Mouse (Mus musculus): ENCODE data around the gene Denr.

Gene Denr

DNA sequence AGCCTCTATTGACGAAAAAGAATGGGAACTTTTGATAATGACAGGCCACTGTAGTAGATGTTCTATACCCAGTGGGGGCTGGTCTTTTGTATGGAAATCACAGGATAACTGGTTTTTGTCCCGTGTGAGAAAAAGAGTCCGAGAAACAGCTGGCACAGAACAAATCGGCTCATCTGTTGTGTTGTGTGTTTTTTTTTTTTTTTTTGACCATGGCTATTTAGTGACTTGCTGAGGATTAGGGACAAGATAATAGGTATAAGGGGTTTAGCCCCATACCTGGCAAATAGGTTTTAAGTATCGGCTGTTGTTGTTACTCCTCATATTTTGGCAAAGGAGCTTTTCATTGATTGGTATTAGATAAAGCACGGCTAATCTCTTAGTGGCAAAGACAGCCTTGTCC lies 65.5 kb downstream of the Denr start:
- DNase-seq (ENCODE audit: low read depth) = no peak

DNA sequence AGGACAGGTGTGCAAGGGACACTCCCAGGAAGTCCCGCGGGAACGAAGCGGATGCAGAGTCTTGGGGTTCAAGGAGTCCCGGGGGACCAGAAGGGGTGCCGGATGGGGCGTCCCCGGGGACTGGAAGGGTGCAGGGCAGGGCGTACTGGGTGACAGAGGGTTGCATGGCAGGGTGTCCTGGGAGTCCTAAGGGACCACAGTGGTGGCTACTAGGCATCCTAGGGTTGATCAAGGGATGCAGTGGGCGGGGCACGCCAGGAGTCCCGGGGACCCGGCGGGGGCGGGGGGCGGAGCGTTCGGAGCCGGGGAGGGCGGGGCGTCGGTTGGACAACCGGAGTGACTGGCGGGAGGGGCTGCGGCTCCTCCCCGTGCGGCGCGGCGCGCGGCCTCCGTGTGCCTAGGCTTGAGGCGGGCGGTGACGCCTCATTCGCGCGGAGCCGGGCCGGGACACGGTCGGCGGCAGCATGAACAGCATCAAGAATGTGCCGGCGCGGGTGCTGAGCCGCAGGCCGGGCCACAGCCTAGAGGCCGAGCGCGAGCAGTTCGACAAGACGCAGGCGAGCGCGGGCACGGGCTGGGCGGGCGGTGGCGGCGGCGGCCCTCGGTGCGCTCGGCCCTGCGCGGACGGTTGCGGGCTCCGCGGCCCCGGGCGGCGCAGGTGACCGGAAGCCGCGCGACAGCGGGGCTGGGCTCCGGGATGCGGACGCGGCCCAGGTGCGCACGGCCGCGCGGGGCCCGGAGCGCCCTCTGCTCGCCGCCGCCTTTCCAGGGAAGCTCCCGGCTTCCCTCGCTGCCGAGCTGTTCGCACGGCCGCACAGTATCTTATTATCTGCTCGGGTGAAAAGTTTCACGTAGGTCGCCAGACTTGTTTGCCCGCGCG lies 66.6 kb downstream of the Denr start, which contains the start of gene Hip1r:
Hip1r (plus strand) TSS at position 330 of the 880 bp plus-strand sequence.
- DNase-seq (ENCODE audit: low read depth) = peak; percentile 75

DNA sequence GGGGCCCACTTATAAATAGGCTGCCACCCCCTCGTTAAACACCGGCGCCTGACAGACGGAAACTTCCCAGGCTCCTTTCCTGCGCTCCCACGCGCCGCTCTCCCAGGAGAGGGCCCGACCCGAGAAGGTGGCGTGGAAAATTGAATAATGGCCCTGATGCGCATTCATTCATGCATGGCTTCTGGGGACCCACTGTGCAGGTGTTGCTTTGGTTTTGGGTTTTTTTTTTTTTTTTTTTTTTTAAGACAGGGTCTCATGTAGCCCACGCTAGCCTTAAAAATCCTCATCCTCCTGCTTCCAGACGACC lies 67.2 kb downstream of the Denr start:
- no peak for DNase-seq (ENCODE audit: low read depth)

DNA sequence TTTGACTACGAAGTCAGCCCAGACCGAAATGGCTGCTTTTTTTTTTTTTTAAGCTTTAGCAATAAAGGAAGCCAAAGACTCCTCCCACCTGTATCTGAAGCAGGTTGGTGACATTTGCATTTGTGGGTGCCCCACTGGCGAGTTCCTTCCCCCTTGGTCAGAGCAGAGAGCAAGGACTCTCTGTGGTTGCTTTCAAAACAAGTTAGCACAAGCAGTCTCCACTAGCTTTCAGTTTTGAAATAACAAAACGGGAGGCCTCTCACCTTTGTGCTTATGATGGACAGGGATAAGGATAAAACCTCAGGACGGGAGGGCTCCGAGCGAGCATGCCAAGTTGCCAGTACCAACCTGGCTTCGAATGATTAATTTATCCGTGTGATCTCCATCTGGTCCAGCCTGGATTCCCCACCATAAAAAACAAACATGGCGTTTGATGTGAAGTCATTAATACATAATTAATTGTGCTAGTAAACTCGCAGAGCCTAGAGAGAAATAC lies 67.7 kb downstream of the Denr start:
- no peak for DNase-seq (ENCODE audit: low read depth)

DNA sequence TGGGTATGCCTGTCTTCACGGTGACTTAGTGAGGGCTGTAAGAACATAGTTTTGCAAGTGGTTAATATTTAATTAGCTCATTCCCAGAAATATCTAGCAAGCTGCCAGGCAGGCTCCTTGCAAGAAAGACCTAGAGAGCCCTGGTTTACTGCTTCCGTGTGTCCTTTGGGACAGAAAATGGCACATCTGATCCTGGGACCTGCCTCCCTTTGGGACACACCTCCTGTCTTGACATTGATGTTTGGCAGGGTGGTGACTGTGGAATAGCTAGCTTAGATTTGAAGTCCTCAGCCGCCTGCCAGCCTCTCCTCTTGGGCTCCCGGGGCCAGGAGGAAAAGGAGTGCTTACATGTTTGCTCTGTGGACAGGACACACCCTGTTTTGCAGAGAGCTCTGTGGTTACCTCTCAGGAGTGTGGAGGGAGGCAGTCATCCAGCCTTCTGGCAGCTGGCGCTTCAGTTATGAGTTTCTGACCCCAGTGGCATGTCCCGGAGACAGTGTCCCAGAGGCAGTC lies 68.7 kb downstream of the Denr start:
- no peak for DNase-seq (ENCODE audit: low read depth)

DNA sequence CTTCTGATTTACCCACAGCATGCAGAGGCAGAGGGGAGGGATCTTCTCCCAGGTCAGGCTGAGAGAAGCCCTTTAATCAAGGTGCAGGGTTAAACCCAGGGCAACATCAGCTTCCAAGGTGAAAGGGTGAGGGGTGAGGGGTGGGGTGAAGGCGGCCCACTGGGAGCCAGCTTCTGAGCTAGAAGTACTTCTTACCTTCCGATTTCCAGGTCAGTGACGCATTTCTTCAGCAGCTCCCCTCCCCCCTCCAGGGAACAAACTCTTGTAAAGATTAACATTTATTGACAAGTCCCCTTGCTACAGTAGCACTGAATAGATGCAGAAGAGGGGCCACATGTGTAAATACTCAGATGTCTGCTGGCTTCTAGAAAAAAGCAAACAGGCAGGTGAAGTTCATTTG lies 70.3 kb downstream of the Denr start:
- no peak for DNase-seq (ENCODE audit: low read depth)

DNA sequence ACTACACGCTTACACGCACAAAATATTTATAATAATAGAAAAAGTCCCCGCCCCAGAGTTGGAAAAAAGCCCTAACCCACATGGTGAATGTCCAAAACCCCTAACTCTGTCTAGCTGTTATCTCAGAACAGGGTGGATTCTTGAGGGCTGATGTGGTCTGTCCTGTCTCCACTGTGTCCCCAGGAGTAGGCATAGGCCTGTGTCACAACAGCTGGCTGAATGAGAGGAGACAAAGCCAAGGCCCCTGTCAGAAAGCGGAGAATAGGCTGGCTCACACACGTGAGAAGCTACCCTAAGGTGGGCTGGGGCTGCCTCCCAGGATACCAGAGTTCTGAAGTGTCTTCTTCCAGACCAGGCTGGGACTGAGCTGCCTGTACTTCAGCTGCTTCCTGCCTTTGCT lies 71.2 kb downstream of the Denr start:
- DNase-seq (ENCODE audit: low read depth) = peak; percentile 30
